Mouse (Mus musculus): ENCODE measurements around the gene Nfu1.

- TF ChIP-seq CTCF (IDR thresholded peaks at IDR 0.05; ENCODE audit: low read depth, low read length) (no peak), POLR2A (IDR thresholded peaks at IDR 0.05; ENCODE audit: borderline replicate concordance, low read depth, low read length) (no peak)
Measured at GRCm38 (mm10) chr6:87026980-87027379, 17.9 kb downstream of the Nfu1 start.
